Mouse (Mus musculus): ENCODE results near the gene Cacng1. TPM values are rescaled to one million over a fixed set of nuclear protein-coding genes. Genes with fewer than 3 reads are reported as not detected.

Cacng1 gene
- polyA plus RNA-seq, 1 experiment: 0.39 TPM

DNA sequence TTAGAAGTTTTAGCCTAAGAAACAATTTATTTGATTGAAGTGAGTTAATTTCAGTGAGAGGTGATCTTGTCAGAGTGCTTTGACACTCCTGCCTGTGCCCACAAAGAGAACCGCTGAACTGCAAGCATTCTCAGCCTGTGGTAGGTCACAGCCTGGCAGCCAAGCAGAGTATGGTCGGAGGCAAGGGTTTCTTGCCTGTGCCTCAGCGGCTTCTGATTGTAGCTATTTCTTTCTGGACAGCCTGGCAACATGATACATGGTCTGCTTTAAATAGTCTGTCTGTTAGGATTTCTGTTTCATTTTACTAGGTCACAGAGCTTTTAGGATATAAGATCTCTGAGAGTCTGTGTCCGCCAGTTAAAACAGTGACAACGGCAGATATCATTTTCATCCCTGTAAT lies 53.7 kb downstream of the Cacng1 start:
- no peak overlapping the region for H3K4me3 ChIP-seq (ENCODE audit: extremely low read depth, insufficient read depth, insufficient read length)
- DNase-seq (ENCODE audit: low read depth in 1 of 2, low spot score in 2 of 2): no peak
- H3K27me3 ChIP-seq (ENCODE audit: control insufficient read depth, insufficient read depth, low read length): no peaks in the 10 kb centered on the region
- no peak overlapping the region for H3K27ac ChIP-seq (ENCODE audit: insufficient read depth, low read length)
- peaks cover 41% of the 10 kb centered on the region for H3K36me3 ChIP-seq (ENCODE audit: control insufficient read depth, insufficient read depth, low read length)
- 87% methylated on average over 5 of the region's 5 CpGs for WGBS
- TF ChIP-seq POLR2A (IDR thresholded peaks at IDR 0.05; ENCODE audit: low read depth, low read length) (no peak), CTCF (IDR thresholded peaks at IDR 0.05; ENCODE audit: extremely low read depth, insufficient read depth, insufficient read length, insufficient replicate concordance) (no peak)
- no peaks in the 10 kb centered on the region for H3K4me1 ChIP-seq (ENCODE audit: control insufficient read depth, insufficient read depth, insufficient read length)

DNA sequence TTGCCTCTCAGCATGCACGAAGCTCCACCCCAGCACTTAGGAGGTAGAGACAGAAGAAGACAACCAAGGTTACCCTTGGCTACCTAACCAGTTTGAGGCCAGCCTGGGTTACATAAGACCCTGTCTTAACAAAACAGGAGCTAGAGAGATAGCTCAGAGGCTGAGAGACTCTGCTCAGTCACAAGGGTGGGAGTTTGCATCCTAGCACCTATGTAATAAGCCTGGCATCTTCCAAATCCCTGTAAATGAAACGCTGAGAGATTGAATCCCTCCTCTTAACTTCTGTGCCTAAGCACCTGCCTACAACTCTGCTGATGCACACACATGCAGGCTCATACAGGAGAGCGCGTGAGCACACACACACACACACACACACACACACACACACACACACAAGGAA lies 55.9 kb downstream of the Cacng1 start:
- H3K4me1 ChIP-seq (ENCODE audit: control insufficient read depth, insufficient read depth, insufficient read length): no peaks in the 10 kb centered on the region
- WGBS: 90% methylated on average over 4 of the region's 4 CpGs
- no peak overlapping the region for H3K4me3 ChIP-seq (ENCODE audit: extremely low read depth, insufficient read depth, insufficient read length)
- H3K27ac ChIP-seq (ENCODE audit: insufficient read depth, low read length): no peak overlapping the region
- no peaks in the 10 kb centered on the region for H3K27me3 ChIP-seq (ENCODE audit: control insufficient read depth, insufficient read depth, low read length)
- TF ChIP-seq CTCF (IDR thresholded peaks at IDR 0.05; ENCODE audit: extremely low read depth, insufficient read depth, insufficient read length, insufficient replicate concordance): no peak
- TF ChIP-seq POLR2A (IDR thresholded peaks at IDR 0.05; ENCODE audit: low read depth, low read length): no peak
- H3K36me3 ChIP-seq (ENCODE audit: control insufficient read depth, insufficient read depth, low read length): peaks cover 37% of the 10 kb centered on the region
- DNase-seq (ENCODE audit: low read depth in 1 of 2, low spot score in 2 of 2): no peak

DNA sequence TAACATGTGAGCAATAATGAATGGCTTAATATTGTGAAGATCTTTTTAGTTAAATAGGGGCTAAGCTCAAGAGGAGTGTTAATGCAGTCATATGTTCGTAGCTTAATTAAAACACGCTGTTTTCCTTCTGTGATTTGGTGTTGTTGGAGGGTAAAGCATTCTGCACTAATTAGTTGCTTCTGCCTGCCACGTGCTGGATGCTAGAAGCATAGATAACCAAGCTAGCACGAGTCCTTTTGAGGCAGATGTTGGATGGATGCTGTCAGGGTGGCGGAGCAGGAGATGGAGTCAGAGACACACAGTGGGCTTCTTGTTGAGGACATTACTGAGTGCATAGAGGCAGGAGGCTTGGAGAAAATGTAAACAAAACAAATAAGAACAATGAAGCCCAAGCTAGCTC lies 59.2 kb downstream of the Cacng1 start:
- Histone ChIP-seq H3K27me3 (ENCODE audit: control insufficient read depth, insufficient read depth, low read length) (no peaks in the 10 kb centered on the region), H3K27ac (ENCODE audit: insufficient read depth, low read length) (no peak overlapping the region), H3K36me3 (ENCODE audit: control insufficient read depth, insufficient read depth, low read length) (peaks cover 20% of the 10 kb centered on the region), H3K4me1 (ENCODE audit: control insufficient read depth, insufficient read depth, insufficient read length) (no peaks in the 10 kb centered on the region), H3K4me3 (ENCODE audit: extremely low read depth, insufficient read depth, insufficient read length) (no peak overlapping the region)
- DNase-seq (ENCODE audit: low read depth in 1 of 2, low spot score in 2 of 2): no peak
- TF ChIP-seq POLR2A (IDR thresholded peaks at IDR 0.05; ENCODE audit: low read depth, low read length) (no peak), CTCF (IDR thresholded peaks at IDR 0.05; ENCODE audit: extremely low read depth, insufficient read depth, insufficient read length, insufficient replicate concordance) (no peak)
- WGBS: 96% methylated on average over 5 of the region's 5 CpGs

DNA sequence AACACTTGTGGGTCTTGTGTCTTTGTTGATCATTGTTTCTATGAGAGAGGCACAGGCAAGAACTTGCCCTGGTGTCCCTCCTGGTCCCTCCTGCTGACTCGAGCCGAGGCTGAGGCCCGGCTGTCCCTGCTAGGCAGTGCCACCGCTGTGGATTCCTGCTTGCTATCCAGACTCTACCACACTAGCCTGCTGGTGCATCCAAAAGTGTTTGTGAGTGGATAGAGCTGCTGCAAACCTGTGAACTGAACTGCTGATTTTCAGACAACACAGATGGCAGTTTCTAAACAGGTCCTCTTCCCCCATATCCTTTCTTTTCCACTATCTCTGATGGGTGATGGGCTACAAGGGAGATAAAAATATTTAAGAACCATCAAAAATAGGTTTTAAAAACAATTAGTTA lies 60.8 kb downstream of the Cacng1 start:
- 95% methylated on average over 4 of the region's 4 CpGs for WGBS
- TF ChIP-seq POLR2A (IDR thresholded peaks at IDR 0.05; ENCODE audit: low read depth, low read length): no peak
- Histone ChIP-seq H3K4me3 (ENCODE audit: extremely low read depth, insufficient read depth, insufficient read length) (no peak overlapping the region), H3K4me1 (ENCODE audit: control insufficient read depth, insufficient read depth, insufficient read length) (no peaks in the 10 kb centered on the region), H3K27me3 (ENCODE audit: control insufficient read depth, insufficient read depth, low read length) (no peaks in the 10 kb centered on the region), H3K36me3 (ENCODE audit: control insufficient read depth, insufficient read depth, low read length) (peaks cover 12% of the 10 kb centered on the region), H3K27ac (ENCODE audit: insufficient read depth, low read length) (no peak overlapping the region)
- DNase-seq (ENCODE audit: low read depth in 1 of 2, low spot score in 2 of 2): no peak

Other genes starting within 250 kb of the Cacng1 start
- gene Pitpnc1, start 245.8 kb downstream of the Cacng1 start, polyA plus RNA-seq (2012; rRNA removed): 6.4 TPM in 2 replicates
- 5.1 and 6.6 TPM in 2 replicates for gene Psmd12, start 237.0 kb downstream of the Cacng1 start, polyA plus RNA-seq (2012; rRNA removed)
- gene Helz, start 168.6 kb downstream of the Cacng1 start, polyA plus RNA-seq (2012; rRNA removed): 18.3 and 23.3 TPM in 2 replicates
- gene Cacng4, start 78.0 kb upstream of the Cacng1 start, polyA plus RNA-seq (2012; rRNA removed): 0.12 and 0.59 TPM in 2 replicates
- not detected in 2 replicates for gene Cacng5, start 198.5 kb upstream of the Cacng1 start, polyA plus RNA-seq (2012; rRNA removed)